Mouse (Mus musculus): ENCODE measurements around the gene Iqcn. TPM values are rescaled to one million over a fixed set of nuclear protein-coding genes. Genes with fewer than 3 reads are reported as not detected.

Iqcn gene
- polyA plus RNA-seq, 1 experiment = not detected

- Histone ChIP-seq H3K4me3 (ENCODE audit: insufficient read depth, low read length) (no peak overlapping the region), H3K4me1 (ENCODE audit: control insufficient read depth, insufficient read depth, low read length) (no peaks in the 10 kb centered on the region), H3K27ac (ENCODE audit: insufficient read depth, low read length) (no peak overlapping the region)
- TF ChIP-seq POLR2A (IDR thresholded peaks at IDR 0.05; ENCODE audit: low read depth, low read length) (no peak), CTCF (IDR thresholded peaks at IDR 0.05; ENCODE audit: borderline replicate concordance, insufficient read depth, low read length) (no peak)
These were observed 38.9 kb downstream of the Iqcn start for GRCm38 (mm10) chr8:70742176-70742575.

GRCm38 (mm10) chr8:70742981-70743655 lies 39.9 kb downstream of the Iqcn start:
- Histone ChIP-seq H3K4me3 (ENCODE audit: insufficient read depth, low read length) (no peak overlapping the region), H3K4me1 (ENCODE audit: control insufficient read depth, insufficient read depth, low read length) (no peaks in the 10 kb centered on the region), H3K27ac (ENCODE audit: insufficient read depth, low read length) (no peak overlapping the region)
- no peak for TF ChIP-seq CTCF (IDR thresholded peaks at IDR 0.05; ENCODE audit: borderline replicate concordance, insufficient read depth, low read length)
- TF ChIP-seq POLR2A (IDR thresholded peaks at IDR 0.05; ENCODE audit: low read depth, low read length) = no peak

GRCm38 (mm10) chr8:70743656-70744590 lies 40.7 kb downstream of the Iqcn start:
- H3K4me1 ChIP-seq (ENCODE audit: control insufficient read depth, insufficient read depth, low read length) = no peaks in the 10 kb centered on the region
- no peak for TF ChIP-seq POLR2A (IDR thresholded peaks at IDR 0.05; ENCODE audit: low read depth, low read length)
- TF ChIP-seq CTCF (IDR thresholded peaks at IDR 0.05; ENCODE audit: borderline replicate concordance, insufficient read depth, low read length) = no peak
- no peak overlapping the region for H3K27ac ChIP-seq (ENCODE audit: insufficient read depth, low read length)
- no peak overlapping the region; the same call in 1 of the 2 replicates for H3K4me3 ChIP-seq (ENCODE audit: insufficient read depth, low read length)

DNA sequence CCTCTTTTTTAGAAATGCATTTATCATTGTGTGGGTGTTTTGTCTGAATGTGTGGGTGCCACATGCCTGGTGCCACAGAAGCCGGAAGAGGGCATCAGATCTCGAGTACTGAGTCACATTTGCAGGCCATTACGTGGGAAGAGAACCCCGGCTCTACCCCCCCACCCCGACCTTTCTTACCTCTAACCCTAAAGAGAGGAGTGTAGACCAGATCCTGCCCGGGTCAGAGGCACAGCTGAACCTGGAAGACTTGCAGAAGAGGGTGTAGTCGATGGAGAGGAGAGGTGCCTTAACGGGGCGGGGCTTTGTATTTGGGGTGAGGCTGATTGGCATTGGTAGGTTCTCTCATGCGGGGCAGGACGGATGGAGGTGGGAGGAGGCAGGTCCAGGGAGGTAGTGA lies 41.5 kb downstream of the Iqcn start:
- no peak overlapping the region for H3K4me3 ChIP-seq (ENCODE audit: insufficient read depth, low read length)
- TF ChIP-seq POLR2A (IDR thresholded peaks at IDR 0.05; ENCODE audit: low read depth, low read length) (no peak), CTCF (IDR thresholded peaks at IDR 0.05; ENCODE audit: borderline replicate concordance, insufficient read depth, low read length) (no peak)
- H3K27ac ChIP-seq (ENCODE audit: insufficient read depth, low read length) = no peak overlapping the region
- H3K4me1 ChIP-seq (ENCODE audit: control insufficient read depth, insufficient read depth, low read length) = no peaks in the 10 kb centered on the region

DNA sequence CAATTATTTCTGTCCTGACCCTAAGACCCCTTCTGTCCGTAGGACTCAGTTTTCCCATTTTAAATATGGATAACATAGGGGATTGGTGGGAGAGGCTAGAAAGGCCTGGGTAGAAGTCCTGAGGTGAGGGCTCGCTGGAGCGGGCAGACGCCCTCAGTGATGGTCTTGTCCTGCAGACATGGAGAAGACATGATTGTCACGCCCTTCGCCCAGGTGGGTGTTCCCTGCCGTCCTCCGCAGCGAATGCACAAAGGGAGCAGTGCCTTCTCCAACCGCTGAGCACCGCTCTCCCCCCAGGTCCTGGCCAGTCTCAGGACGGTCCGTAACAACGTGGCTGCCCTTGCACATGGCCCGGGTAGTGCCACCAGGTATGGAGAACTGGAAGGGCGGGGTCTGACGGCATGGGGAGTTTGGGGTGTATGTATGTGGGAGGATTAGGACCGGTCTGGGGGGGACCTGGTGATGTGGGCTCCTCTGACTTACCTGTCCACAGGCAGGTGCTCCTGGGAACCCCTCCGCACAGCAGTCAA lies 42.5 kb downstream of the Iqcn start:
- H3K4me1 ChIP-seq (ENCODE audit: control insufficient read depth, insufficient read depth, low read length) = no peaks in the 10 kb centered on the region
- H3K27ac ChIP-seq (ENCODE audit: insufficient read depth, low read length) = no peak overlapping the region
- no peak overlapping the region for H3K4me3 ChIP-seq (ENCODE audit: insufficient read depth, low read length)
- TF ChIP-seq CTCF (IDR thresholded peaks at IDR 0.05; ENCODE audit: borderline replicate concordance, insufficient read depth, low read length) = no peak
- no peak for TF ChIP-seq POLR2A (IDR thresholded peaks at IDR 0.05; ENCODE audit: low read depth, low read length)

- TF ChIP-seq CTCF (IDR thresholded peaks at IDR 0.05; ENCODE audit: borderline replicate concordance, insufficient read depth, low read length) = no peak
- TF ChIP-seq POLR2A (IDR thresholded peaks at IDR 0.05; ENCODE audit: low read depth, low read length) = no peak
- no peak overlapping the region for H3K4me3 ChIP-seq (ENCODE audit: insufficient read depth, low read length)
- H3K4me1 ChIP-seq (ENCODE audit: control insufficient read depth, insufficient read depth, low read length) = no peaks in the 10 kb centered on the region
- H3K27ac ChIP-seq (ENCODE audit: insufficient read depth, low read length) = no peak overlapping the region
These were observed 43.4 kb downstream of the Iqcn start for GRCm38 (mm10) chr8:70746676-70747075.

DNA sequence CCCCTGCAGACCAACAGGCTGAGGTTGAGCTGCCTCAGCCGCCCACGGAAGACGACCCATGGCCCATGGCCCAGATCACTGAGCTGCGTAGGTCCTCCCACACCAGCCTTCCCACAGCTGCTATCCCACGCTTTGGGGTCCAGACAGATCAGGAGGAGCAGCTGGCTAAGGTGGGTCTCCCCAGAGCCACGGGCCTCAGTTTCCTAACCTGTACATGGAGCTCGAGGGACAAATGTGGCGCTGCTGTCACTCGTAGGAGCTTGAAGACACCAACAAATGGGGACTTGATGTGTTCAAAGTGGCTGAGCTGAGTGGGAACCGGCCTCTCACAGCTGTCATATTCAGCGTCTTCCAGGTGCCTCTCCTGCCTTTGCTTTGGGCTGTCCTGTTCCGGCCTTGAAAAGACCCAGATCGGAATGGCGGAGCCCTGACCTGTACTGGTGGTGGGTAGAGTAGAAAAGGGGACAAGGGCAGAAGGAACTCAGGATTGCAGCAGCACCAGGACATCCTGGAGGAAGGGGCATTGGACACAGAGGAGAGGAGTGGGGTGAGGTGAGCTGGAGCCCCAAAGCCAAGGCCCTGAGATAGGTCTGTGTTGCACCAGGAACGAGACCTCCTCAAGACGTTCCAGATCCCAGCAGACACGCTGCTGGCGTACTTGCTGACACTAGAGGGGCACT lies 44.1 kb downstream of the Iqcn start:
- Histone ChIP-seq H3K4me1 (ENCODE audit: control insufficient read depth, insufficient read depth, low read length) (0 out of 2 replicates have a peak, but pooled peaks cover 3% of the 10 kb centered on the region), H3K4me3 (ENCODE audit: insufficient read depth, low read length) (no peak overlapping the region), H3K27ac (ENCODE audit: insufficient read depth, low read length) (no peak overlapping the region)
- TF ChIP-seq POLR2A (IDR thresholded peaks at IDR 0.05; ENCODE audit: low read depth, low read length) (no peak), CTCF (IDR thresholded peaks at IDR 0.05; ENCODE audit: borderline replicate concordance, insufficient read depth, low read length) (no peak)

- Histone ChIP-seq H3K4me3 (ENCODE audit: insufficient read depth, low read length) (no peak overlapping the region), H3K4me1 (ENCODE audit: control insufficient read depth, insufficient read depth, low read length) (peaks cover 4% of the 10 kb centered on the region; the same call in 1 of the 2 replicates)
- TF ChIP-seq POLR2A (IDR thresholded peaks at IDR 0.05; ENCODE audit: low read depth, low read length) (no peak), CTCF (IDR thresholded peaks at IDR 0.05; ENCODE audit: borderline replicate concordance, insufficient read depth, low read length) (no peak)
These were observed 45.2 kb downstream of the Iqcn start for GRCm38 (mm10) chr8:70748246-70749096.

More at GRCm38 (mm10) chr8:70748246-70749096, 45.2 kb downstream of the Iqcn start:
- H3K27ac ChIP-seq (ENCODE audit: insufficient read depth, low read length) = no peak overlapping the region
